Mouse (Mus musculus): ENCODE measurements around the gene Mybpc3.

DNA sequence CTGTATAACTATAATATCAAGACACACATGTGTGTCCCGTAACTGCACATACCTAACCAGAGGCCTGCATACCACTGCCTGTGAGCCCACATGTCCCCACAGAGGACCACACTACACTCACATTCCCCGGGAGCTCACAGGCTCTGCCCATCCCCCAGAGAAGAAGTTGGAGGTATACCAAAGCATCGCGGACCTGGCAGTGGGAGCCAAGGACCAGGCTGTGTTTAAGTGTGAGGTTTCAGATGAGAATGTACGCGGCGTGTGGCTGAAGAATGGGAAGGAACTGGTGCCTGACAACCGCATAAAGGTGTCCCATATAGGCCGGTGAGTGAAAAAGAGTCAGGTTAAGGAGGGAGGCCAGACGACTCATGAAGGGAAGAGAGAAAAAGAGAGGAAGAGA, 7.2 kb downstream of the Mybpc3 start:
- TF ChIP-seq CTCF (conservative IDR thresholded peaks at IDR 0.05; ENCODE audit: insufficient read depth, insufficient read length, low read depth, low read length) (no peak), POLR2A (IDR thresholded peaks at IDR 0.05; ENCODE audit: low read depth, low read length) (no peak)

Data from kidney, adult 2 months (tissue).